Comparison of ENCODE assay signal across 26 mouse cellular contexts in the genomic region with DNA sequence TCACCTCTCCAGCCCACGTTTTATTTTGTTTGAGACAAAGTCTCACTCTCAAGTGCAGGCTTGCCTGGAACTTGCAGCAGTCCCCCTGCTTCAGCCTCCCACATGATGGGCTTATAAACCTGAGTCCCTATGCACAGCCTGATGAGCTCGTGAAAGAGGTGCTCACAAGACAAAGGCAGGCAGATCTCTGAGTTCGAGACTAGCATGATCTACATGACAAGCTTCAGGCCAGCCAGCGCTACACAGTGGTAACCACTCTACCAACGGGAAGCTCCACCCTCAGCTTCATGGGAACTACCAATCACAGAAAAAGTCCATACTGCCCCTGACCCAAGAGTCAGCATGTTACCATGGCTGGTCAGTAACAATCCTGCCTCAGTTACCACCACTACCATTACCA. TPM values are rescaled to one million over a fixed set of nuclear protein-coding genes. Genes with fewer than 3 reads are reported as not detected.
DNase-seq lines count a peak whose midpoint lies in the region; ATAC-seq and TF ChIP-seq lines count a peak whose summit lies in the region.
"Had no signal": no experiment of that assay in that cellular context is flagged by ENCODE, and none has a peak within 500 bp of the region (broad histone marks: within the 10 kb centered on the region; RNA-seq: fewer than 3 reads in every experiment).

No protein-coding gene starts in this region.

- H3K9ac ChIP-seq in heart, adult 2 months (ENCODE audit: low read depth, low read length), result no peak overlapping the region
- H3K9ac ChIP-seq in midbrain, embryonic 15.5 days, result no peak overlapping the region
- no peak overlapping the region for H3K9ac ChIP-seq in midbrain, embryonic 11.5 days (ENCODE audit: low read length)
- H3K9ac ChIP-seq: heart, embryonic 12.5 days; heart, embryonic 15.5 days; hindbrain, embryonic 13.5 days had no signal

- H3K36me3 ChIP-seq in heart, adult 2 months (ENCODE audit: control insufficient read depth, insufficient read depth, low read length), result no peaks in the 10 kb centered on the region
- no peaks in the 10 kb centered on the region for H3K36me3 ChIP-seq in midbrain, embryonic 15.5 days (replicated peaks)
- H3K36me3 ChIP-seq in midbrain, embryonic 11.5 days (ENCODE audit: control insufficient read depth, insufficient read depth, low read length), result no peaks in the 10 kb centered on the region
- H3K36me3 ChIP-seq: heart, embryonic 12.5 days; heart, embryonic 15.5 days; hindbrain, embryonic 10.5 days; hindbrain, embryonic 13.5 days had no signal

- H3K27ac ChIP-seq in heart, adult 2 months, result no peak overlapping the region
- peak overlapping the region; percentile 67; the same call in 1 of the 2 replicates for H3K27ac ChIP-seq in midbrain, embryonic 15.5 days
- H3K27ac ChIP-seq in midbrain, embryonic 11.5 days (ENCODE audit: low read depth, low read length), result no peak overlapping the region
- H3K27ac ChIP-seq: heart, embryonic 15.5 days; hindbrain, embryonic 10.5 days; hindbrain, embryonic 13.5 days had no signal

- no peak for ATAC-seq in midbrain, embryonic 15.5 days (replicated peaks)
- ATAC-seq in midbrain, embryonic 11.5 days (ENCODE audit: low FRiP score), result no peak
- ATAC-seq: forebrain, embryonic 14.5 days; hindbrain, embryonic 16.5 days had no signal

- H3K79me2 ChIP-seq in heart, adult 2 months (replicated peaks; ENCODE audit: control insufficient read depth, insufficient read depth, low read length), result no peaks in the 10 kb centered on the region

- intact Hi-C loops in heart, adult 2 months (cut with DNase I), result no loop called here

- no peak for TF ChIP-seq EP300 in heart, adult 2 months (IDR thresholded peaks at IDR 0.05; ENCODE audit: insufficient read depth, low read depth, low read length)

- H3K4me2 ChIP-seq in midbrain, embryonic 15.5 days, result no peak overlapping the region
- no peak overlapping the region for H3K4me2 ChIP-seq in midbrain, embryonic 11.5 days
- H3K4me2 ChIP-seq: heart, embryonic 12.5 days; heart, embryonic 15.5 days; hindbrain, embryonic 13.5 days had no signal

- DNase-seq in heart, adult 11 months, result peak; percentile 78
- DNase-seq in heart, adult 2 months, result no peak
- DNase-seq in midbrain, embryonic 11.5 days (ENCODE audit: low spot score, missing footprints), result no peak
- DNase-seq in R1 (ENCODE audit: low read depth, low spot score), result peak; percentile 59
- no peak for DNase-seq in layer of hippocampus, postnatal 10 days (ENCODE audit: low spot score in 2 of 2)
- no peak for DNase-seq in kidney, postnatal 25 days
- DNase-seq: adrenal gland, postnatal 10 days; adrenal gland, postnatal 36 days; B cell, adult 2 months; cerebellum, adult 18-20 months; cerebellum, adult 9-10 months; cerebellum, postnatal 14 days; gastrocnemius, postnatal 36 days; heart, postnatal 10 days; heart, postnatal 36 days had no signal

- TF ChIP-seq POLR2A in heart, adult 2 months (IDR thresholded peaks at IDR 0.05; ENCODE audit: insufficient read depth, low read depth, low read length), result no peak

- H3K9me3 ChIP-seq in midbrain, embryonic 15.5 days, result no peaks in the 10 kb centered on the region
- H3K9me3 ChIP-seq in midbrain, embryonic 11.5 days (ENCODE audit: control insufficient read depth, low read length), result no peaks in the 10 kb centered on the region
- H3K9me3 ChIP-seq: heart, embryonic 15.5 days; hindbrain, embryonic 13.5 days had no signal

- H3K4me1 ChIP-seq in heart, adult 2 months (ENCODE audit: control insufficient read depth, insufficient read depth, low read length), result no peaks in the 10 kb centered on the region
- peaks cover 15% of the 10 kb centered on the region for H3K4me1 ChIP-seq in midbrain, embryonic 15.5 days
- no peaks in the 10 kb centered on the region; the same call in 1 of the 2 replicates for H3K4me1 ChIP-seq in midbrain, embryonic 11.5 days (ENCODE audit: control insufficient read depth, insufficient read depth, low read length)
- H3K4me1 ChIP-seq: heart, embryonic 12.5 days; heart, embryonic 15.5 days; hindbrain, embryonic 13.5 days had no signal

- TF ChIP-seq CTCF in heart, adult 2 months (IDR thresholded peaks at IDR 0.05), result no peak

- H3K27me3 ChIP-seq in heart, adult 2 months (ENCODE audit: control insufficient read depth, insufficient read depth, low read length), result no peaks in the 10 kb centered on the region
- no peaks in the 10 kb centered on the region for H3K27me3 ChIP-seq in midbrain, embryonic 15.5 days (replicated peaks)
- H3K27me3 ChIP-seq in midbrain, embryonic 11.5 days (ENCODE audit: control insufficient read depth, insufficient read depth, low read length), result no peaks in the 10 kb centered on the region
- H3K27me3 ChIP-seq: heart, embryonic 15.5 days; hindbrain, embryonic 13.5 days had no signal

- H3K4me3 ChIP-seq in heart, adult 2 months, result no peak overlapping the region
- no peak overlapping the region for H3K4me3 ChIP-seq in midbrain, embryonic 15.5 days
- H3K4me3 ChIP-seq in midbrain, embryonic 11.5 days (ENCODE audit: low read depth, low read length), result no peak overlapping the region
- H3K4me3 ChIP-seq: heart, embryonic 12.5 days; heart, embryonic 15.5 days; hindbrain, embryonic 10.5 days; hindbrain, embryonic 13.5 days had no signal

- 60% methylated on average over 5 of the region's 5 CpGs for WGBS in heart, adult 2 months
- 73% methylated on average over 5 of the region's 5 CpGs for WGBS in midbrain, embryonic 15.5 days
- 77% methylated on average over 5 of the region's 5 CpGs for WGBS in midbrain, embryonic 11.5 days

RNA-seq across cellular contexts. Expression of gene Col6a4, which starts 4.6 kb away (rescaled TPM):
- not detected for total RNA-seq in heart, adult 2 months (2021)
- polyA plus RNA-seq in heart, adult 2 months (2012; rRNA removed), result not detected in 2 replicates
- polyA plus RNA-seq in midbrain, embryonic 15.5 days (2015; fragmentation: Nextera tagmentation; extraction: Ambion mirVana), result 1.8 TPM in 2 replicates
- 0.11 TPM in 1 of 2 replicates, not detected in the other for polyA plus RNA-seq in midbrain, embryonic 11.5 days (2014; fragmentation: Nextera tagmentation; extraction: Ambion mirVana)
- total RNA-seq in layer of hippocampus, postnatal 10 days (2021), result 1 to 10 TPM in 1 of 2 experiments, under 1 TPM in 1; 0.96 to 1.9 TPM
- total RNA-seq: gastrocnemius, adult 8-10 months; gastrocnemius, postnatal 36 days; granulocyte monocyte progenitor cell, adult 5-6 weeks; heart, postnatal 36 days; MEL had no signal
- polyA plus RNA-seq: embryonic facial prominence, embryonic 11.5 days; heart, embryonic 12.5 days had no signal

RNA-seq across cellular contexts. Expression of gene Glyctk, which starts 56.8 kb away (rescaled TPM):
- 1 to 10 TPM; 1.6 to 2.3 TPM for total RNA-seq in heart, adult 2 months (2021)
- 2.0 and 3.4 TPM in 2 replicates for polyA plus RNA-seq in heart, adult 2 months (2012; rRNA removed)
- polyA plus RNA-seq in midbrain, embryonic 15.5 days (2015; fragmentation: Nextera tagmentation; extraction: Ambion mirVana), result 4.5 and 4.9 TPM in 2 replicates
- 5.6 and 6.3 TPM in 2 replicates for polyA plus RNA-seq in midbrain, embryonic 11.5 days (2014; fragmentation: Nextera tagmentation; extraction: Ambion mirVana)
- total RNA-seq in layer of hippocampus, postnatal 10 days (2021), result 1 to 10 TPM; 4.5 to 6.0 TPM

Comparison
In these comparisons a context has a peak if more than half of its experiments do, and no peak if none do; other contexts are left out.
1. DNase-seq: peak in heart, adult 11 months (single experiment) and R1 (single experiment); none in heart, adult 2 months (0 of 2), midbrain, embryonic 11.5 days (single experiment), layer of hippocampus, postnatal 10 days (0 of 2) and kidney, postnatal 25 days (0 of 2).